In genomic region chr16:34487823-34488222, GRCm38 (mm10) we compare ENCODE assay signal across 19 mouse cellular contexts.
DNase-seq lines count a peak whose midpoint lies in the region; TF ChIP-seq lines count a peak whose summit lies in the region.
"Had no signal": no experiment of that assay in that cellular context is flagged by ENCODE, and none has a peak within 500 bp of the region (broad histone marks: within the 10 kb centered on the region; RNA-seq: fewer than 3 reads in every experiment).

No protein-coding gene starts in this region.

- dilution Hi-C loops in CH12.LX (cut with MboI; ENCODE audit: extremely low pct_ligation_motif_present, extremely low pct_unique_long_range_greater_than_20kb, low sequenced_read_pairs) = no loop called here

- H3K4me3 ChIP-seq in heart, embryonic 10.5 days = no peak overlapping the region
- no peak overlapping the region for H3K4me3 ChIP-seq in layer of hippocampus, adult 2 months
- H3K4me3 ChIP-seq in CH12.LX (replicated peaks in 1 of 3; ENCODE audit: low read depth in 2 of 3, low read length in 2 of 3, poor library complexity in 1 of 3) = no peak overlapping the region

- peaks cover 48% of the 10 kb centered on the region for H3K4me1 ChIP-seq in heart, embryonic 10.5 days
- peaks cover 6 to 8% of the 10 kb centered on the region in 2 experiments; a peak in 3 of 4 replicates for H3K4me1 ChIP-seq in CH12.LX (ENCODE audit: control insufficient read depth in 1 of 2, insufficient read depth in 2 of 2)

- TF ChIP-seq POLR2A in CH12.LX (IDR thresholded peaks at IDR 0.05; ENCODE audit: low read depth, low read length) = no peak

- H3K9me3 ChIP-seq in heart, embryonic 10.5 days = no peaks in the 10 kb centered on the region
- H3K9me3 ChIP-seq in CH12.LX (replicated peaks; ENCODE audit: low read length) = no peaks in the 10 kb centered on the region
- H3K9me3 ChIP-seq: G1E had no signal

- peak overlapping the region; percentile 43; the same call in 1 of the 2 replicates for H3K4me2 ChIP-seq in CH12.LX (ENCODE audit: insufficient read depth, low read depth, poor library complexity, severe bottlenecking)

- TF ChIP-seq EP300 in CH12.LX (IDR thresholded peaks at IDR 0.05; ENCODE audit: low read length) = peak; percentile 76; the same call in 1 of the 2 replicates

- TF ChIP-seq CTCF in layer of hippocampus, adult 2 months (conservative IDR thresholded peaks at IDR 0.05) = no peak
- TF ChIP-seq CTCF in CH12.LX (conservative IDR thresholded peaks at IDR 0.05 in 1 of 2, IDR thresholded peaks at IDR 0.05 in 1 of 2; ENCODE audit: low read depth in 2 of 2, low read length in 2 of 2) = no peak

- WGBS in heart, embryonic 10.5 days = 77% methylated on average over 5 of the region's 5 CpGs

- H3K79me2 ChIP-seq in CH12.LX (replicated peaks; ENCODE audit: control insufficient read depth, extremely low read depth, insufficient read depth, poor library complexity, severe bottlenecking) = no peaks in the 10 kb centered on the region

- no peak overlapping the region for H3K9ac ChIP-seq in CH12.LX (ENCODE audit: insufficient read depth, low read depth)

- peak; percentile 83 for DNase-seq in heart, adult 11 months
- DNase-seq in heart, embryonic 10.5 days (ENCODE audit: low spot score) = no peak
- no peak for DNase-seq in layer of hippocampus, adult 2 months (ENCODE audit: low spot score in 2 of 2)
- DNase-seq in layer of hippocampus, postnatal 10 days (ENCODE audit: low spot score in 2 of 2) = no peak
- DNase-seq in CH12.LX (ENCODE audit: extremely low read depth) = peak; percentile 25
- no peak for DNase-seq in thymus, postnatal 4 days
- DNase-seq: adrenal gland, adult 2 months; adrenal gland, adult 8-10 months; adrenal gland, postnatal 10 days; adrenal gland, postnatal 14 days; adrenal gland, postnatal 25 days; adrenal gland, postnatal 36 days; B cell, adult 2 months; cerebellum, adult 11 months; cerebellum, adult 11-12 months; cerebellum, adult 18-20 months; cerebellum, adult 2 months had no signal

- no peak for TF ChIP-seq RAD21 in CH12.LX (IDR thresholded peaks at IDR 0.05; ENCODE audit: low read depth, low read length)

- in situ Hi-C loops in CH12.LX (cut with MboI; ENCODE audit: low pct_ligation_motif_present, low pct_unique_long_range_greater_than_20kb, low sequenced_read_pairs) = no loop called here

- no peaks in the 10 kb centered on the region for H3K36me3 ChIP-seq in heart, embryonic 10.5 days
- no peaks in the 10 kb centered on the region for H3K36me3 ChIP-seq in CH12.LX (replicated peaks in 1 of 2; ENCODE audit: control insufficient read depth in 1 of 2, insufficient read depth in 1 of 2, low read length in 1 of 2)
- H3K36me3 ChIP-seq: G1E had no signal

- no peaks in the 10 kb centered on the region for H3K27me3 ChIP-seq in heart, embryonic 10.5 days (ENCODE audit: insufficient read depth, poor library complexity, severe bottlenecking)
- H3K27me3 ChIP-seq in CH12.LX (replicated peaks) = peaks cover 34% of the 10 kb centered on the region
- H3K27me3 ChIP-seq: Patski had no signal

- H3K27ac ChIP-seq in heart, embryonic 10.5 days = no peak overlapping the region
- peak overlapping the region; percentile 43; the same call in 1 of the 2 replicates for H3K27ac ChIP-seq in layer of hippocampus, adult 2 months
- H3K27ac ChIP-seq in CH12.LX (ENCODE audit: insufficient read depth, low read depth) = no peak overlapping the region

TF ChIP-seq in CH12.LX, 34 proteins besides CTCF, POLR2A, EP300 and RAD21:
- no peak for TF ChIP-seq MAX (IDR thresholded peaks at IDR 0.05; ENCODE audit: low read length)
- peak; percentile 79 for TF ChIP-seq BHLHE40 (IDR thresholded peaks at IDR 0.05; ENCODE audit: low read depth, low read length)
- peak; percentile 18; the same call in 1 of the 2 replicates for TF ChIP-seq JUN (IDR thresholded peaks at IDR 0.05; ENCODE audit: insufficient read depth, low read depth, low read length)
- TF ChIP-seq IRF4 (IDR thresholded peaks at IDR 0.05; ENCODE audit: low read depth, low read length) = peak; percentile 26; the same call in 1 of the 2 replicates

Comparison
In these comparisons a context has a peak if more than half of its experiments do, and no peak if none do; other contexts are left out.
1. DNase-seq: peak in heart, adult 11 months (single experiment) and CH12.LX (single experiment); none in heart, embryonic 10.5 days (single experiment), layer of hippocampus, adult 2 months (0 of 2), layer of hippocampus, postnatal 10 days (0 of 2) and thymus, postnatal 4 days (single experiment).